Comparison of ENCODE assay signal across 21 mouse cellular contexts in genomic region chr5:28009871-28010270, GRCm38 (mm10).
DNase-seq lines count a peak whose midpoint lies in the region; ATAC-seq lines count a peak whose summit lies in the region.
"Had no signal": no experiment of that assay in that cellular context is flagged by ENCODE, and none has a peak within 500 bp of the region (broad histone marks: within the 10 kb centered on the region; RNA-seq: fewer than 3 reads in every experiment).

No protein-coding gene starts in this region.

- no peaks in the 10 kb centered on the region for H3K9me3 ChIP-seq in liver, embryonic 11.5 days (ENCODE audit: control insufficient read depth, low read length)
- no peaks in the 10 kb centered on the region for H3K9me3 ChIP-seq in intestine, embryonic 15.5 days
- H3K9me3 ChIP-seq: embryonic facial prominence, embryonic 13.5 days; forebrain, embryonic 13.5 days; heart, embryonic 10.5 days; hindbrain, embryonic 12.5 days had no signal

- H3K4me1 ChIP-seq in liver, embryonic 11.5 days (replicated peaks; ENCODE audit: control insufficient read depth, insufficient read depth, low read length): no peaks in the 10 kb centered on the region
- H3K4me1 ChIP-seq in intestine, embryonic 15.5 days (replicated peaks): 0 out of 2 replicates have a peak, but pooled peaks cover 2% of the 10 kb centered on the region
- H3K4me1 ChIP-seq: embryonic facial prominence, embryonic 13.5 days; forebrain, embryonic 13.5 days; heart, embryonic 10.5 days; hindbrain, embryonic 12.5 days had no signal

- H3K27ac ChIP-seq in liver, embryonic 11.5 days (ENCODE audit: low read depth, low read length): no peak overlapping the region
- H3K27ac ChIP-seq in intestine, embryonic 15.5 days: no peak overlapping the region
- H3K27ac ChIP-seq: embryonic facial prominence, embryonic 13.5 days; forebrain, embryonic 13.5 days; heart, embryonic 10.5 days; hindbrain, embryonic 12.5 days had no signal

- H3K4me3 ChIP-seq in liver, embryonic 11.5 days (ENCODE audit: low read depth, low read length): no peak overlapping the region
- H3K4me3 ChIP-seq in intestine, embryonic 15.5 days (replicated peaks): no peak overlapping the region
- H3K4me3 ChIP-seq: embryonic facial prominence, embryonic 13.5 days; forebrain, embryonic 13.5 days; heart, embryonic 10.5 days; hindbrain, embryonic 12.5 days had no signal

- no peak overlapping the region for H3K4me2 ChIP-seq in liver, embryonic 11.5 days
- no peak overlapping the region for H3K4me2 ChIP-seq in intestine, embryonic 15.5 days (replicated peaks)
- H3K4me2 ChIP-seq: embryonic facial prominence, embryonic 13.5 days; forebrain, embryonic 13.5 days; hindbrain, embryonic 12.5 days had no signal

- H3K27me3 ChIP-seq in liver, embryonic 11.5 days (replicated peaks; ENCODE audit: control insufficient read depth, insufficient read depth, low read length): no peaks in the 10 kb centered on the region
- H3K27me3 ChIP-seq in intestine, embryonic 15.5 days (replicated peaks): no peaks in the 10 kb centered on the region
- H3K27me3 ChIP-seq: CH12.LX; embryonic facial prominence, embryonic 13.5 days; forebrain, embryonic 13.5 days; hindbrain, embryonic 12.5 days; Patski had no signal

- DNase-seq in liver, embryonic 11.5 days (ENCODE audit: low spot score): peak; percentile 8
- no peak for DNase-seq in liver
- DNase-seq in large intestine, adult 2 months (ENCODE audit: low read depth, low spot score): peak; percentile 48
- no peak for DNase-seq in gastrocnemius, postnatal 4 days (ENCODE audit: low spot score in 2 of 2)
- DNase-seq in right cerebral cortex, adult 18-20 months: no peak
- DNase-seq: adrenal gland, postnatal 14 days; cerebellum, adult 11-12 months; cerebellum, adult 9-11 months; cerebellum, postnatal 36 days; forebrain, postnatal 0 days; gastrocnemius, postnatal 14 days; heart, postnatal 10 days; heart, postnatal 4 days had no signal

- no peak overlapping the region for H3K9ac ChIP-seq in liver, embryonic 11.5 days (ENCODE audit: low read depth, low read length)
- H3K9ac ChIP-seq in intestine, embryonic 15.5 days: no peak overlapping the region
- H3K9ac ChIP-seq: embryonic facial prominence, embryonic 13.5 days; forebrain, embryonic 13.5 days; forebrain, postnatal 0 days; hindbrain, embryonic 12.5 days had no signal

- WGBS in liver, embryonic 11.5 days: 65% methylated on average over 2 of the region's 2 CpGs
- 59% methylated on average over 2 of the region's 2 CpGs for WGBS in intestine, embryonic 15.5 days
- WGBS in large intestine, adult 2 months: 32% methylated on average over 2 of the region's 2 CpGs

- H3K36me3 ChIP-seq in liver, embryonic 11.5 days (ENCODE audit: control insufficient read depth, insufficient read depth, low read length): no peaks in the 10 kb centered on the region
- no peaks in the 10 kb centered on the region for H3K36me3 ChIP-seq in intestine, embryonic 15.5 days
- H3K36me3 ChIP-seq: embryonic facial prominence, embryonic 13.5 days; heart, embryonic 10.5 days; hindbrain, embryonic 12.5 days had no signal

- ATAC-seq in liver, embryonic 11.5 days (replicated peaks; ENCODE audit: low FRiP score): no peak
- ATAC-seq in intestine, embryonic 15.5 days: peak; percentile 69
- ATAC-seq: activated CD4-positive, CD25-positive, alpha-beta regulatory T cell, adult 4 months; forebrain, embryonic 13.5 days; forebrain, postnatal 0 days; Patski had no signal

Comparison
In these comparisons a context has a peak if more than half of its experiments do, and no peak if none do; other contexts are left out.
1. DNase-seq: peak in liver, embryonic 11.5 days (single experiment) and large intestine, adult 2 months (single experiment); none in liver (single experiment), gastrocnemius, postnatal 4 days (0 of 2) and right cerebral cortex, adult 18-20 months (single experiment).